Mouse (Mus musculus) intestine, embryonic 14.5 days (tissue): ENCODE results near the gene Gm21983. TPM values are rescaled to one million over a fixed set of nuclear protein-coding genes. Genes with fewer than 3 reads are reported as not detected.

Experiments used
- ATAC-seq: fragments of 200-750 bp; cut with Nextera tagmentation; replicated peaks from 2 replicates; pipeline ENCODE4 v1.8.0; 2017; ENCODE audit warnings: low read depth, moderate number of reproducible peaks, moderate TSS enrichment, moderate library complexity; ENCODE audit not compliant: low FRiP score, low TSS enrichment
- DNase-seq: peaks from one replicate; pipeline ENCODE4 v3.0.0-alpha.2; 2018; ENCODE audit warnings: low spot score
- H3K27ac ChIP-seq: fragments of 300-500 bp; sonication (generic); 2 replicates; pipeline ENCODE4 v1.5.1; 2014; ENCODE audit warnings: low read depth, mild to moderate bottlenecking, control low read depth
- H3K27me3 ChIP-seq: fragments of 300-500 bp; sonication (generic); replicated peaks from 2 replicates; pipeline ENCODE4 v1.6.1; 2014; ENCODE audit warnings: low read length, control low read depth; ENCODE audit not compliant: control insufficient read depth, insufficient read depth
- H3K36me3 ChIP-seq: fragments of 300-500 bp; sonication (generic); 2 replicates; pipeline ENCODE4 v1.6.1; 2014; ENCODE audit warnings: low read length, control low read depth; ENCODE audit not compliant: control insufficient read depth, insufficient read depth
- H3K4me1 ChIP-seq: fragments of 300-500 bp; sonication (generic); replicated peaks from 2 replicates; pipeline ENCODE4 v1.6.1; 2014; ENCODE audit warnings: low read length, control low read depth, mixed read lengths; ENCODE audit not compliant: control insufficient read depth, insufficient read depth
- H3K4me2 ChIP-seq: fragments of 300-500 bp; sonication (generic); 2 replicates; pipeline ENCODE4 v1.6.1; 2014; ENCODE audit warnings: low read length
- H3K4me3 ChIP-seq: fragments of 300-500 bp; sonication (generic); 2 replicates; pipeline ENCODE4 v1.5.1; 2014; ENCODE audit warnings: low read depth, low read length, control low read depth, mixed read lengths
- H3K9ac ChIP-seq: fragments of 300-500 bp; sonication (generic); 2 replicates; pipeline ENCODE4 v1.6.1; 2014; ENCODE audit warnings: mild to moderate bottlenecking, low read length
- H3K9me3 ChIP-seq: fragments of 300-500 bp; sonication (generic); 2 replicates; pipeline ENCODE4 v1.6.1; 2016; ENCODE audit warnings: low read length, control low read depth; ENCODE audit not compliant: control insufficient read depth
- WGBS: fragments of 180-500 bp; shearing (Covaris S2); extraction: QIAGEN DNeasy Blood & Tissue Kit; methylation state at CpG from one replicate; pipeline ENCODE4 v1.1.7; 2014; 5-methylcytosine and 5-hydroxymethylcytosine counted together
- polyA plus RNA-seq: library from polyadenylated mRNA; unstranded; fragments of >200 nt; fragmentation: Nextera tagmentation; extraction: Ambion mirVana; gene quantifications from 2 replicates; pipeline ENCODE4 v1.2.1, GENCODE M21; 2014

Gm21983 gene
- polyA plus RNA-seq, 1 experiment from 2014 or later, result not detected

DNA sequence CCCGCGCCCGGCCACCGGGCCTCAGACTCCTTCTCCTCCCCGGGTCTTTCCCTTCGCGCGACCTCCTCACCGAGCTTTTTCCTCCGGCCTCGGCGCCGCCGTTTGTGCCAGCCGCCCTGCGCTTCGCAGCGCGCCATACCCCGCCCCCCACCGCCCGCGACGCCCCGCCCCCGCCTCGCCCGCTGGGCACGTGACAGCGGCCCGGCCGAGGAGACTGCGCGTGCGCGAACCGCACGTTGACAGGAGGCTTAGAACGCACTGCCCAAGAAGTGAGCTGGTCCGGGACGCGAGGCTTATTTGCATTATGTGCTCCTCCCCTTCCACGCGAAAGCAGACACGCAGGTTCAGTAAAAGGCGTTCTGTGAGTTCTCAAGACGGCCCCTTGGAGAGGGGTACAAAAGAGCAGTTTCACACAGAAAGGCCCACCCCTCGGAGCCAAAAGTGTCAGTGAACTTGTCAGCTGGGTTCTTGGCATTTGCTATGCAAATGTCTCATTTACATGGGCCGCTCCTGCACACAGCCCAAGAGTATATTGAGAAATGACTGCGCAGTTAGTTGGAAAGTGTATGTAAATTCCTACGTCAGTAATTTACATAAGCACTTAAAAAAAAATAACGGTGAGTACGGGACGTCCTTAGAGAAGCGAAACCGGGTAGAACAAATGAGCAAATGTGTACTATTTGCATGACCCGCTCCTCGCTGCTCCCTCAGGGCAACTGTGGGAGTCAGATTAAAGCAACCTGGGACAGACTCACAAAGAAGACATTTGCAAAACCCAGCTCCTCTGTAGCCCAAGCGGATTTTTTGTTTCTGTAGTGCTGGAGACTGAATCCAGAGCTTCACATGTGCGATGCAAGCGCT lies 14.0 kb downstream of the Gm21983 start, which contains the start of gene Egln2:
Gene Egln2 (minus strand): TSS at position 189 of the 861 bp plus-strand sequence.
- H3K4me2 ChIP-seq, result peak within 1 kb of the TSS; percentile 89
- DNase-seq (peak; percentile 96), ATAC-seq (peak; percentile 87)
- H3K9ac ChIP-seq, result peak within 1 kb of the TSS; percentile 87
- H3K27ac ChIP-seq, result peak within 1 kb of the TSS; percentile 98
- no peaks in the 10 kb centered on the region for H3K9me3 ChIP-seq
- WGBS, result 1% methylated on average over 60 of the region's 61 CpGs
- no peaks in the 10 kb centered on the region for H3K27me3 ChIP-seq
- peaks cover 47% of the 10 kb centered on the region for H3K36me3 ChIP-seq
- H3K4me3 ChIP-seq, result peak within 1 kb of the TSS; percentile 72
- peaks cover 35% of the 10 kb centered on the region for H3K4me1 ChIP-seq

DNA sequence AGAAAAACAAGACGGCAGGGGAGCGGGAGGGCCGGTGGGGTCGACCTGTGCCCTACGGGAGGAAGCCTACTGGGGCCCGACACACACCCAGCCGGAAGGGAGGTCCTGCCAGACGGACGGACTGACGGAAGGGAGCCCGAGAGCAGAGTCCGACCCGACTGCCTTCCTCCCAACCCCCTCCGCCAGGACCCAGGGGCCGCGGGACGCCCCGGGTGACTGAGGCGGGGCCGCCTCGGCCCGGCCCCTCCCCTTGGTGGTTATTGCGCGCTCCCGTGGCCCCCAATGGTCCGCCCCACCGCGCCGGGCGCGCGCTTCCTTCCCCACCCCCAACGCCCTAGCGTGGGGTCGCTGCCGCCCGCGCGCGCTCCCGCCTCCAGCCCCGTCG lies 14.7 kb downstream of the Gm21983 start:
- 1% methylated on average over 25 of the region's 43 CpGs for WGBS
- Histone ChIP-seq H3K36me3 (peaks cover 43% of the 10 kb centered on the region), H3K27ac (peak overlapping the region; percentile 98), H3K27me3 (no peaks in the 10 kb centered on the region), H3K9me3 (no peaks in the 10 kb centered on the region), H3K4me3 (peak overlapping the region; percentile 72), H3K4me1 (peaks cover 35% of the 10 kb centered on the region), H3K4me2 (peak overlapping the region; percentile 89), H3K9ac (peak overlapping the region; percentile 87)
- DNase-seq (no peak), ATAC-seq (peak; percentile 84)

DNA sequence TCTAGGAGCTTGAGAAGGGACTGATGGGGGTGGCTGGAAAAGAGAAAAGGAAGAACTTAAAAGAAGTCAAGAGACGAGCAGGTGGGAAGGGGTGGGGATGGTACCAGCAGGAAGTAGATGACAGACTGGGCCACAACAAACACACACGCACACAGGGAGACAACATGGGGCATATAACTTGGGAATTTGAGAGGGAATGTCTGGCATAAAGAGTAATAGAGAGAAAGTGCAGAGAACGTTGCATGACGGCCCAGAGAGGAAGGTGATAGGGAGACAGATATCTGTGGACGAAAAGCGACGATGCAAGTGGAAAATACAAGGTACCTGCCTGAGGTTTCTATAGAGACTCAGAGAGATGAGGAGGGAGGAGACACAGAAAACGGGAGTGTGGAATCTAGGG lies 15.2 kb downstream of the Gm21983 start:
- Histone ChIP-seq H3K9me3 (no peaks in the 10 kb centered on the region), H3K4me1 (peaks cover 35% of the 10 kb centered on the region), H3K9ac (peak overlapping the region; percentile 87), H3K27me3 (no peaks in the 10 kb centered on the region), H3K27ac (peak overlapping the region; percentile 98), H3K4me2 (peak overlapping the region; percentile 89), H3K4me3 (peak overlapping the region; percentile 72), H3K36me3 (peaks cover 38% of the 10 kb centered on the region)
- WGBS, result 2% methylated on average over 8 of the region's 8 CpGs
- DNase-seq, result no peak
- no peak for ATAC-seq

DNA sequence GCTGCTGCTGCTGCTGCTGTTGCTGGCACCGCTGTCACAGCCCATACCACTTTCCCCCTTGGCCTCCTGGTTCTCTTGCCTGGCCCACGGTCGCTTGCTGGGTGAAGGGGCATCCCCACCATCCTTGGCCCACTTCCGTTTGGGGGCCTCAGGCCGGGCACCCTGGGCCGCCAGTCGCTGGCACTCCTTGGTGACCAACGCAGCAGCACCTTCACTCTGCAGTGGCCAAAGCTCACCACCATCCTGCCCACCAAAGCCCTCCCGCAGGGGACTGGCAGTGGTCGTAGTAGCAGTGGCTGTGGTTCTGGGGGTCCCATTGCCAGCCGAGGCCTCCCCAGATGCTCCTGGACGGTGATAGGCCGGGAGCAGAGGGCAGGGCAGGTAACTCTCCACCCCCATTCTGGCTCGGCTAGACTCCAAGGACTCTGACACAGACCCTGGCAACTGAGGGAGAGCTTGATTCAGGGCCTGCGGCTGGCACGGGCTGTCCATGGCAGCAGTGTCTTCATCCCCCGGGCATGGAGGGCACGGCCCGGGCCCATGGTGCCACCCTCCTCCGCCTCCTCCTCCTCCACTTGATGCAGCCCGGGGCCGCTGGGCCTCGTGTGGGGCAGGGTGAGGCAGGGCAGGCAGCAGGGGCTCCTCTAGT lies 15.8 kb downstream of the Gm21983 start:
- H3K4me1 ChIP-seq, result peaks cover 39% of the 10 kb centered on the region
- peak overlapping the region; percentile 72 for H3K4me3 ChIP-seq
- H3K27ac ChIP-seq, result no peak overlapping the region
- H3K9me3 ChIP-seq, result no peaks in the 10 kb centered on the region
- DNase-seq (no peak), ATAC-seq (no peak)
- WGBS, result 73% methylated on average over 22 of the region's 23 CpGs
- H3K9ac ChIP-seq, result peak overlapping the region; percentile 87
- no peaks in the 10 kb centered on the region for H3K27me3 ChIP-seq
- peak overlapping the region; percentile 89 for H3K4me2 ChIP-seq
- H3K36me3 ChIP-seq, result peaks cover 36% of the 10 kb centered on the region

DNA sequence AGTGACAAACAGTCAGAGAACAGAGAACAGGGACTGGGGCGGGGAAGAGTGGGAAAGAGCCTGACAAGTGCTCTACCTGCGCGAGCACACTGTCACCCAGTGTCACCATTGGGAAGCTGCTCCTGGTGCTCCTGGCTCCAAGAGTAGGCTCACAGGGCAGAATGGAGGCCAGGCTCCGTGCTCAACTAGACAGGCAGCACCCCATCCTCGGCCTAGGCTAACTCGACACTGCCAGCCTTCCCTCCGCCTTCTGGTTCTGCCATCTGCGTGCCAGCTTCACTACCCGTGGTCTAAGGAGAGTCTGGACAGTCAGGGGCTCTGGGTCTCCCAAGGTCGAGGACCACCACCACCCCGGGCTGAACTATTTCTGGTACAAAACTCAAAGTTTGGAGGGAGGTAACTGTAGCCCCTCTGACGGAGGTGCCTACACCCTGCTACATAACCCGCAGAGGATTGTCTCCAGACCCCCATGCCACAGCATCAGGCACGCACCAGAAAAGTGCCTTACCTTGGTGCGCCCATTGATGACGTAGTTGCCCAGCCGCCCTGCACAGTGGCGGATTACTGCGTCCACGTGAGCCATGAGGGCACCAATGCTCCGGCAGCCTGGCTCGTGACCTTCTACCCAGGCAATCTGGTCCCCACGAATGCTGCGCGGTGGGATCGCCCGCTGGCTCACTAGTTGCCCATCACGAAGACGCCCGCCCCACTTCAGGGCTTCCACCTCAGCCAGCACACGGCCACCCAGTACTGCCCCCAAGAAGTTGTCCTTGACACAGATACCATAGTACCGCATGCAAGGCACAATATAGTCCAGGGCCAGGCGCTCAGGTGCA lies 16.6 kb downstream of the Gm21983 start:
- Histone ChIP-seq H3K4me3 (peak overlapping the region; percentile 72; the same call in 1 of the 2 replicates), H3K27ac (no peak overlapping the region), H3K36me3 (peaks cover 36% of the 10 kb centered on the region), H3K27me3 (no peaks in the 10 kb centered on the region), H3K4me2 (peak overlapping the region; percentile 89), H3K9me3 (no peaks in the 10 kb centered on the region), H3K4me1 (peaks cover 41% of the 10 kb centered on the region), H3K9ac (0 out of 2 replicates have a peak overlapping the region, but pooled peaks have one; percentile 13)
- no peak for DNase-seq
- no peak for ATAC-seq
- WGBS, result 77% methylated on average over 33 of the region's 33 CpGs

DNA sequence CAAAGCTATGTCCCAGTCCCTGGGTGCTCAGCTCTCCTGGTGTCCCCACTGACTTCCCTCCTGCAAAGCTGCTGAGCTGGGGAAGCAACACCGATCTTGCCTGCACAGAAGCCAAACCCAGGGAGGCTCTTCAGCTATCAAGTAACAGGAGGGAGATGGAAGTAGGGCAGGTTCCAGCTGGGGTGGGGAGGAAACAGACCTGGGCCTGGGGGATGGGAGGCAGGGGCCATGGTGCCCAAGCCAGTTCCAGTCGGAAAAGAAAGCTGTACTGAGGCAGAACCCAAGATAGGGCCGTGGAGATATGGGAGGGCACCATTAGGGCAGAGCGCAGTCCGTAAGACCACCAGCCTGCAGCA lies 17.5 kb downstream of the Gm21983 start:
- no peak for DNase-seq
- Histone ChIP-seq H3K4me1 (peaks cover 41% of the 10 kb centered on the region), H3K9ac (0 out of 2 replicates have a peak overlapping the region, but pooled peaks have one; percentile 13), H3K36me3 (peaks cover 44% of the 10 kb centered on the region), H3K27me3 (no peaks in the 10 kb centered on the region), H3K27ac (no peak overlapping the region), H3K4me3 (no peak overlapping the region), H3K4me2 (peak overlapping the region; percentile 89), H3K9me3 (no peaks in the 10 kb centered on the region)
- no peak for ATAC-seq
- 80% methylated on average over 5 of the region's 5 CpGs for WGBS

DNA sequence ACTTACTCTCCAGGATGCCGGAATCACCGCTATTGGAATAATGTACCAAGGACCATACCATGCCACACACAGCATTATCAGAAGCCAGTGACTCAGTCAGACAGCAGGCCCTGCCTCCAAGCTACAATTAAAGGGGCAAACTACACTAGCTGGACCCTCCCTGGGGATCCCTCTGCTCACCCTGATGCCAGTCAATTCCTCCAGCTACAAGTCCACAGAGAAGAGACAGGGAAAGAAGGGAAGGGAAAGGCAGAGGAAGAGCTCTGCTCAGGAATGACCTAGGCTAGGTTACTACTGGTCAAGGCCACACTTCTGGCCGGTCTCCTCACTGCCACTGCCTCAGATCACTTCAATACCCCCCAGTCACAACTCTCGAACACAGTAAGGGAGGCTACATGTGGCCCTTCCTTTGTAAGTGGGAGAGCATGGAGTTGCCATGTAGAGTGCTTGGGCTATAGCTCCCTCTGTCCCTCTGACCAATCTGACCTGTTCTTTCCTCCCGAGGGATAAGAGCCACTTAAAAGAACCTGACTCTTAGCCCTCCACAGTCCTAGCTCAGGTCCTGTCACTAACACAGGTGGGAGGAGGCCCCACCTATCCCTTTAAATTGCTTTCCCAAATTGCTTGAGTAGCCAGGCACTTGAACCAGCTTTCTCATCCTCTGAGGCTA lies 18.0 kb downstream of the Gm21983 start:
- no peak for ATAC-seq

DNA sequence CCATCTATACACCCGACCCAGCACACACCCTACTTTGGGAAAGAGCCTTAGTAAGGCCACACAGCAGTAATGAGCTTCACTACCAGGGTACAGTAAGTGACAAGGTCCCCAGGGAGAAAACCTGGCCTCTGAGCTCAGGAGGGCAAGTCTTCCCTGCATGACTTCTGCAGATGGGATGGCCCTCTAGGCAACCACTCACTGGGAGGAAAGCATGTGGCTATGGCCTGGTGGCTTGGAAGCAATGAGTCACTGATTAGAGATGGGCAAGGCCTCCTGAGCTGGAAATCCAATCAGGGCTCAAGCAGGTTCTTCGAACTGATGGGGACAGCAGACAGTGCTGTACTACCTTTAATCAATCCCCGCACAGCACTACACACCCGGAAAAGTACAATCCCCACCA lies 19.1 kb downstream of the Gm21983 start:
- no peak overlapping the region for H3K27ac ChIP-seq
- H3K36me3 ChIP-seq, result peaks cover 57% of the 10 kb centered on the region
- H3K9ac ChIP-seq, result no peak overlapping the region

More for the DNA sequence above, 18.0 kb downstream of the Gm21983 start:
- H3K27me3 ChIP-seq, result no peaks in the 10 kb centered on the region
- H3K36me3 ChIP-seq, result peaks cover 49% of the 10 kb centered on the region
- no peak for DNase-seq
- H3K4me1 ChIP-seq, result peaks cover 41% of the 10 kb centered on the region
- H3K27ac ChIP-seq, result no peak overlapping the region
- no peak overlapping the region for H3K4me3 ChIP-seq
- H3K4me2 ChIP-seq, result peak overlapping the region; percentile 89; the same call in 1 of the 2 replicates
- no peak overlapping the region for H3K9ac ChIP-seq
- 79% methylated on average over 5 of the region's 5 CpGs for WGBS
- H3K9me3 ChIP-seq, result no peaks in the 10 kb centered on the region

More for the DNA sequence above, 19.1 kb downstream of the Gm21983 start:
- WGBS, result 83% methylated on average over 4 of the region's 4 CpGs
- Histone ChIP-seq H3K4me3 (no peak overlapping the region), H3K4me1 (peaks cover 37% of the 10 kb centered on the region), H3K9me3 (no peaks in the 10 kb centered on the region), H3K27me3 (no peaks in the 10 kb centered on the region), H3K4me2 (no peak overlapping the region)
- ATAC-seq (no peak), DNase-seq (no peak)
